Mouse (Mus musculus): ENCODE results near the gene Olfr140. TPM values are rescaled to one million over a fixed set of nuclear protein-coding genes. Genes with fewer than 3 reads are reported as not detected.

Gene Olfr140
- total RNA-seq (2021) (not detected), polyA plus RNA-seq (2012; rRNA removed) (not detected in 2 replicates)
- long read RNA-seq, result 0 reads

- no peak for DNase-seq
Observed at GRCm38 (mm10) chr2:90063494-90063893, at the start of gene Olfr140. Gene Olfr140, minus strand, starts transcription at chr2:90063594.

GRCm38 (mm10) chr2:90070065-90070464 is 6.7 kb upstream of the Olfr140 start:
- DNase-seq, result no peak

- DNase-seq, result no peak
Observed at GRCm38 (mm10) chr2:90035037-90035436, 28.4 kb downstream of the Olfr140 start, which contains the start of gene Olfr1265. Gene Olfr1265, plus strand, starts transcription at chr2:90035337.

GRCm38 (mm10) chr2:90025477-90025876 is 37.9 kb downstream of the Olfr140 start, which contains the start of gene Olfr1264:
Gene Olfr1264, minus strand, starts transcription at chr2:90025577.
- no peak for DNase-seq

- DNase-seq, result no peak
Observed at GRCm38 (mm10) chr2:90011831-90012230, 51.6 kb downstream of the Olfr140 start, which contains the start of gene Olfr1263. Gene Olfr1263, plus strand, starts transcription at chr2:90012131.

- no peak for DNase-seq
Observed at GRCm38 (mm10) chr2:89999845-90000244, 63.5 kb downstream of the Olfr140 start, which contains the start of gene Olfr1262. Gene Olfr1262, plus strand, starts transcription at chr2:90000145.

Other genes starting within 250 kb of the Olfr140 start
- not detected for gene Olfr1256, start 222.0 kb downstream of the Olfr140 start, total RNA-seq (2021)
- gene Olfr1256, start 222.0 kb downstream of the Olfr140 start, polyA plus RNA-seq (2012; rRNA removed), result not detected in 2 replicates
- not detected for gene Olfr48, start 215.4 kb downstream of the Olfr140 start, total RNA-seq (2021)
- not detected in 2 replicates for gene Olfr48, start 215.4 kb downstream of the Olfr140 start, polyA plus RNA-seq (2012; rRNA removed)
- not detected for gene Olfr1257, start 185.2 kb downstream of the Olfr140 start, total RNA-seq (2021)
- not detected in 2 replicates for gene Olfr1257, start 185.2 kb downstream of the Olfr140 start, polyA plus RNA-seq (2012; rRNA removed)
- not detected for gene Olfr1258, start 136.3 kb downstream of the Olfr140 start, total RNA-seq (2021)
- gene Olfr1258, start 136.3 kb downstream of the Olfr140 start, polyA plus RNA-seq (2012; rRNA removed), result not detected in 2 replicates
- not detected for gene Olfr1259, start 114.9 kb downstream of the Olfr140 start, total RNA-seq (2021)
- not detected in 2 replicates for gene Olfr1259, start 114.9 kb downstream of the Olfr140 start, polyA plus RNA-seq (2012; rRNA removed)
- gene Olfr1260, start 89.3 kb downstream of the Olfr140 start, total RNA-seq (2021), result not detected
- gene Olfr1260, start 89.3 kb downstream of the Olfr140 start, polyA plus RNA-seq (2012; rRNA removed), result not detected in 2 replicates
- gene Olfr1261, start 72.4 kb downstream of the Olfr140 start, total RNA-seq (2021), result not detected
- gene Olfr1261, start 72.4 kb downstream of the Olfr140 start, polyA plus RNA-seq (2012; rRNA removed), result not detected in 2 replicates
- gene Olfr1262, start 63.4 kb downstream of the Olfr140 start, total RNA-seq (2021), result not detected
- gene Olfr1262, start 63.4 kb downstream of the Olfr140 start, polyA plus RNA-seq (2012; rRNA removed), result not detected in 2 replicates
- not detected for gene Olfr1263, start 51.5 kb downstream of the Olfr140 start, total RNA-seq (2021)
- gene Olfr1263, start 51.5 kb downstream of the Olfr140 start, polyA plus RNA-seq (2012; rRNA removed), result not detected in 2 replicates
- not detected for gene Olfr1264, start 38.0 kb downstream of the Olfr140 start, total RNA-seq (2021)
- not detected in 2 replicates for gene Olfr1264, start 38.0 kb downstream of the Olfr140 start, polyA plus RNA-seq (2012; rRNA removed)
- not detected for gene Olfr1265, start 28.3 kb downstream of the Olfr140 start, total RNA-seq (2021)
- gene Olfr1265, start 28.3 kb downstream of the Olfr140 start, polyA plus RNA-seq (2012; rRNA removed), result not detected in 2 replicates
- not detected for gene Olfr1269, start 57.8 kb upstream of the Olfr140 start, total RNA-seq (2021)
- not detected in 2 replicates for gene Olfr1269, start 57.8 kb upstream of the Olfr140 start, polyA plus RNA-seq (2012; rRNA removed)
- gene Olfr32, start 78.7 kb upstream of the Olfr140 start, total RNA-seq (2021), result not detected
- not detected in 2 replicates for gene Olfr32, start 78.7 kb upstream of the Olfr140 start, polyA plus RNA-seq (2012; rRNA removed)
- not detected for gene Olfr1270, start 89.5 kb upstream of the Olfr140 start, total RNA-seq (2021)
- not detected in 2 replicates for gene Olfr1270, start 89.5 kb upstream of the Olfr140 start, polyA plus RNA-seq (2012; rRNA removed)
- gene Olfr1506, start 160.9 kb upstream of the Olfr140 start, total RNA-seq (2021), result not detected
- gene Olfr1506, start 160.9 kb upstream of the Olfr140 start, polyA plus RNA-seq (2012; rRNA removed), result not detected in 2 replicates
- gene Olfr142, start 194.0 kb upstream of the Olfr140 start, total RNA-seq (2021), result not detected
- gene Olfr142, start 194.0 kb upstream of the Olfr140 start, polyA plus RNA-seq (2012; rRNA removed), result not detected in 2 replicates
- not detected for gene Olfr1271, start 207.4 kb upstream of the Olfr140 start, total RNA-seq (2021)
- gene Olfr1271, start 207.4 kb upstream of the Olfr140 start, polyA plus RNA-seq (2012; rRNA removed), result not detected in 2 replicates
- not detected for gene Olfr1272, start 229.2 kb upstream of the Olfr140 start, total RNA-seq (2021)
- not detected in 2 replicates for gene Olfr1272, start 229.2 kb upstream of the Olfr140 start, polyA plus RNA-seq (2012; rRNA removed)

All from adrenal gland, adult 2 months (tissue).